Mouse (Mus musculus) G1E (cell line): ENCODE measurements around the gene Cmc1. TPM values are rescaled to one million over a fixed set of nuclear protein-coding genes. Genes with fewer than 3 reads are reported as not detected.

Source experiments
- ATAC-seq: 2 replicates; pipeline ENCODE4 v1.8.0; 2016; ENCODE audit warnings: mild to moderate bottlenecking; ENCODE audit not compliant: insufficient number of reproducible peaks, poor library complexity, low FRiP score, severe bottlenecking; ENCODE audit errors: extremely low read depth
- DNase-seq: peaks from one replicate; pipeline ENCODE4 v3.0.0; 2012; ENCODE audit warnings: low spot score
- H3K27me3 ChIP-seq: 2 replicates; pipeline ENCODE4 v1.6.1; 2012; ENCODE audit warnings: mild to moderate bottlenecking, low read length, inconsistent platforms; ENCODE audit not compliant: insufficient read depth
- H3K36me3 ChIP-seq: replicated peaks from 2 replicates; pipeline ENCODE3; 2012; ENCODE audit warnings: mild to moderate bottlenecking, inconsistent platforms
- H3K4me1 ChIP-seq: 2 replicates; pipeline ENCODE4 v1.6.1; 2012; ENCODE audit warnings: low read depth, low read length, inconsistent platforms, mixed read lengths; ENCODE audit not compliant: insufficient read depth
- H3K4me3 ChIP-seq: 2 replicates; pipeline ENCODE4 v1.5.1; 2012; ENCODE audit warnings: low read depth, mild to moderate bottlenecking, inconsistent platforms, low read length, moderate library complexity, mixed read lengths
- H3K9me3 ChIP-seq: replicated peaks from 2 replicates; pipeline ENCODE4 v1.6.1; 2012; ENCODE audit warnings: inconsistent platforms
- CTCF ChIP-seq: IDR thresholded peaks from 2 replicates; pipeline ENCODE4 v1.5.1; 2012; ENCODE audit warnings: low read depth, low read length, inconsistent platforms, mixed read lengths
- GATA1 ChIP-seq: IDR thresholded peaks from 2 replicates; pipeline ENCODE4 v1.6.1; 2012; ENCODE audit warnings: borderline replicate concordance, low read length, inconsistent platforms, mixed read lengths
- GATA2 ChIP-seq: IDR thresholded peaks from 2 replicates; pipeline ENCODE4 v1.6.1; 2012; ENCODE audit warnings: low read depth, low read length, inconsistent platforms, borderline replicate concordance
- POLR2AphosphoS5 ChIP-seq: IDR thresholded peaks from 2 replicates; pipeline ENCODE4 v1.6.1; 2012; ENCODE audit warnings: low read depth, low read length, inconsistent platforms; ENCODE audit not compliant: insufficient replicate concordance
- TAL1 ChIP-seq: conservative IDR thresholded peaks from 2 replicates; pipeline ENCODE4 v1.6.1; 2012; ENCODE audit warnings: low read depth, low read length, inconsistent platforms, mixed read lengths
- polyA plus RNA-seq: library from polyadenylated mRNA; stranded (reverse); fragments of >175 nt; gene quantifications from 2 replicates; pipeline ENCODE4 v1.2.3, GENCODE M21; 2012
- total RNA-seq, 2 experiments: library from RNA; stranded (forward) in 1 of 2; stranded (reverse) in 1 of 2; fragments of 200-1000 nt in 1 of 2; fragments of >200 nt in 1 of 2; fragmentation: Nextera tagmentation in 1 of 2; gene quantifications; 2 replicates each; pipeline ENCODE4 v1.2.3; 2014 to 2017

The Cmc1 gene
- total RNA-seq (2014; fragmentation: Nextera tagmentation) (61.1 and 68.6 TPM in 2 replicates), total RNA-seq (2017) (80.2 and 88.9 TPM in 2 replicates), polyA plus RNA-seq (3.1 and 6.6 TPM in 2 replicates)

GRCm38 (mm10) chr9:118149407-118150402 lies at the start of gene Cmc1:
TSS of gene Cmc1 (minus strand) at chr9:118150177.
- ATAC-seq (peak; percentile 81), DNase-seq (peak; percentile 76)
- no peaks in the 10 kb centered on the region; the same call in 1 of the 2 replicates for H3K9me3 ChIP-seq
- H3K4me3 ChIP-seq, result peak within 1 kb of the TSS; percentile 87
- TF ChIP-seq CTCF (no peak), TAL1 (no peak), POLR2AphosphoS5 (no peak), GATA1 (no peak), GATA2 (no peak)
- peaks cover 38% of the 10 kb centered on the region for H3K36me3 ChIP-seq
- no peaks in the 10 kb centered on the region for H3K27me3 ChIP-seq
- peaks cover 46% of the 10 kb centered on the region for H3K4me1 ChIP-seq

- H3K4me3 ChIP-seq, result no peak overlapping the region; the same call in 1 of the 2 replicates
- ATAC-seq (no peak), DNase-seq (no peak)
- TF ChIP-seq GATA2, result no peak
- no peak for TF ChIP-seq GATA1
- TF ChIP-seq POLR2AphosphoS5, result no peak
- no peak for TF ChIP-seq TAL1
- no peak for TF ChIP-seq CTCF
- H3K9me3 ChIP-seq, result peaks cover 27% of the 10 kb centered on the region
- no peaks in the 10 kb centered on the region for H3K27me3 ChIP-seq
- H3K36me3 ChIP-seq, result no peaks in the 10 kb centered on the region
- H3K4me1 ChIP-seq, result no peaks in the 10 kb centered on the region
Measured at GRCm38 (mm10) chr9:118198557-118198956, 48.6 kb upstream of the Cmc1 start.

- ATAC-seq (no peak), DNase-seq (no peak)
- no peak for TF ChIP-seq GATA2
- no peak for TF ChIP-seq TAL1
- no peak for TF ChIP-seq CTCF
- no peak for TF ChIP-seq POLR2AphosphoS5
- TF ChIP-seq GATA1, result no peak
Measured at GRCm38 (mm10) chr9:118196661-118197390, 46.8 kb upstream of the Cmc1 start.

GRCm38 (mm10) chr9:118193263-118193662 lies 43.3 kb upstream of the Cmc1 start:
- Histone ChIP-seq H3K9me3 (peaks cover 13% of the 10 kb centered on the region), H3K27me3 (no peaks in the 10 kb centered on the region), H3K36me3 (no peaks in the 10 kb centered on the region), H3K4me1 (no peaks in the 10 kb centered on the region), H3K4me3 (no peak overlapping the region)
- ATAC-seq (no peak), DNase-seq (no peak)
- TF ChIP-seq POLR2AphosphoS5 (no peak), GATA1 (no peak), GATA2 (no peak), CTCF (no peak), TAL1 (no peak)

More at GRCm38 (mm10) chr9:118196661-118197390, 46.8 kb upstream of the Cmc1 start:
- H3K36me3 ChIP-seq, result no peaks in the 10 kb centered on the region
- peaks cover 24% of the 10 kb centered on the region for H3K9me3 ChIP-seq
- no peaks in the 10 kb centered on the region for H3K4me1 ChIP-seq
- no peaks in the 10 kb centered on the region for H3K27me3 ChIP-seq
- no peak overlapping the region for H3K4me3 ChIP-seq

- no peak for TF ChIP-seq TAL1
- TF ChIP-seq CTCF, result no peak
- no peak for TF ChIP-seq GATA2
- no peak for TF ChIP-seq POLR2AphosphoS5
- no peak for TF ChIP-seq GATA1
- Histone ChIP-seq H3K36me3 (no peaks in the 10 kb centered on the region), H3K4me1 (no peaks in the 10 kb centered on the region), H3K9me3 (peaks cover 14% of the 10 kb centered on the region; the same call in 1 of the 2 replicates), H3K27me3 (no peaks in the 10 kb centered on the region), H3K4me3 (no peak overlapping the region)
- ATAC-seq, result no peak
- no peak for DNase-seq
Measured at GRCm38 (mm10) chr9:118191276-118191675, 41.3 kb upstream of the Cmc1 start.

- H3K4me3 ChIP-seq, result no peak overlapping the region
- peaks cover 11% of the 10 kb centered on the region; the same call in 1 of the 2 replicates for H3K9me3 ChIP-seq
- no peaks in the 10 kb centered on the region for H3K27me3 ChIP-seq
- H3K36me3 ChIP-seq, result no peaks in the 10 kb centered on the region
- 0 out of 2 replicates have a peak, but pooled peaks have one; percentile 8 for TF ChIP-seq CTCF
- TF ChIP-seq TAL1, result no peak
- ATAC-seq, result no peak
- no peaks in the 10 kb centered on the region for H3K4me1 ChIP-seq
- DNase-seq, result no peak
Measured at GRCm38 (mm10) chr9:118188374-118188773, 38.4 kb upstream of the Cmc1 start.
